Mouse (Mus musculus) embryonic facial prominence, embryonic 14.5 days (tissue): ENCODE data around the gene Knstrn. TPM values are rescaled to one million over a fixed set of nuclear protein-coding genes. Genes with fewer than 3 reads are reported as not detected.

Experiments
- ATAC-seq: fragments of 200-750 bp; cut with Nextera tagmentation; 2 replicates; pipeline ENCODE4 v1.8.0; 2017; ENCODE audit warnings: low read depth, moderate number of reproducible peaks, moderate TSS enrichment
- DNase-seq: peaks from one replicate; pipeline ENCODE4 v3.0.0-alpha.2; 2015; ENCODE audit warnings: low spot score
- H3K27ac ChIP-seq: fragments of 300-500 bp; sonication (generic); replicated peaks from 2 replicates; pipeline ENCODE4 v1.5.1; 2014; ENCODE audit warnings: low read depth, mild to moderate bottlenecking, low read length, moderate library complexity
- H3K27me3 ChIP-seq: fragments of 300-500 bp; sonication (generic); replicated peaks from 2 replicates; pipeline ENCODE4 v1.6.1; 2014; ENCODE audit warnings: low read length; ENCODE audit not compliant: control insufficient read depth, insufficient read depth
- H3K36me3 ChIP-seq: fragments of 300-500 bp; sonication (generic); 2 replicates; pipeline ENCODE4 v1.6.1; 2014; ENCODE audit warnings: low read length, mixed read lengths; ENCODE audit not compliant: control insufficient read depth, insufficient read depth
- H3K4me1 ChIP-seq: fragments of 300-500 bp; sonication (generic); 2 replicates; pipeline ENCODE4 v1.6.1; 2014; ENCODE audit warnings: antibody characterized with exemption, low read length; ENCODE audit not compliant: control insufficient read depth, insufficient read depth
- H3K4me2 ChIP-seq: fragments of 300-500 bp; sonication (generic); 2 replicates; pipeline ENCODE4 v1.6.1; 2014; ENCODE audit warnings: low read depth, mild to moderate bottlenecking, low read length, moderate library complexity, mixed read lengths
- H3K4me3 ChIP-seq: fragments of 300-500 bp; sonication (generic); 2 replicates; pipeline ENCODE4 v1.5.1; 2014; ENCODE audit warnings: low read depth, mild to moderate bottlenecking, low read length
- H3K9ac ChIP-seq: fragments of 300-500 bp; sonication (generic); 2 replicates; pipeline ENCODE4 v1.6.1; 2014; ENCODE audit warnings: low read depth, mild to moderate bottlenecking, low read length, moderate library complexity, mixed read lengths
- H3K9me3 ChIP-seq: fragments of 300-500 bp; sonication (generic); 2 replicates; pipeline ENCODE4 v1.6.1; 2016; ENCODE audit warnings: low read length; ENCODE audit not compliant: control insufficient read depth
- WGBS: fragments of 180-500 bp; shearing (Covaris S2); extraction: QIAGEN DNeasy Blood & Tissue Kit; methylation state at CpG from one replicate; pipeline ENCODE4 v1.1.7; 2014; 5-methylcytosine and 5-hydroxymethylcytosine counted together
- polyA plus RNA-seq: library from polyadenylated mRNA; unstranded; fragments of >200 nt; fragmentation: Nextera tagmentation; extraction: Ambion mirVana; gene quantifications from 2 replicates; pipeline ENCODE4 v1.2.1, GENCODE M21; 2014

The Knstrn gene
- polyA plus RNA-seq, 1 experiment from 2014 or later, result 75.7 TPM

DNA sequence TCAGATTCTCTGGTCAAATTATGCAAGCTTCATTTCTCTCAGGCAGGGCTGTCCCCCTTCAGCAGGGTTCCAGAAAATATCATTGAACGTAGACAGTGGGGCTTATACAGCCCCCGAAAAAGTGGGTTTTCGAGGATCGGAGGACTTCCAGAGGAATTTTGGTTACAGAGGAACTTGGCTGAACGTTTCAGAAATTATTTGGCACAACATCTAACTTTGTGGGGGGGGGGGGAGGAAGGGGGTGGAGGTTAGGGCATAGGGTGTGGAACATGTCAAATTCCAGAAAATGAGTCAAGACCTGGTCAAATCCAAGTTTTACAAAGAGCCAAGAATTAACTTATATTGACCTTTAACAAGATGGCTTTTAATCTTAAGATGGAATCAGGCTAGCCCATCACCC lies 15.3 kb downstream of the Knstrn start:
- H3K27ac ChIP-seq, result no peak overlapping the region
- no peaks in the 10 kb centered on the region for H3K4me1 ChIP-seq
- no peaks in the 10 kb centered on the region for H3K27me3 ChIP-seq
- DNase-seq (no peak), ATAC-seq (no peak)
- peaks cover 7% of the 10 kb centered on the region; the same call in 1 of the 2 replicates for H3K9me3 ChIP-seq
- 93% methylated on average over 5 of the region's 5 CpGs for WGBS
- H3K36me3 ChIP-seq, result peaks cover 78% of the 10 kb centered on the region
- H3K9ac ChIP-seq, result no peak overlapping the region
- H3K4me3 ChIP-seq, result no peak overlapping the region
- no peak overlapping the region for H3K4me2 ChIP-seq

DNA sequence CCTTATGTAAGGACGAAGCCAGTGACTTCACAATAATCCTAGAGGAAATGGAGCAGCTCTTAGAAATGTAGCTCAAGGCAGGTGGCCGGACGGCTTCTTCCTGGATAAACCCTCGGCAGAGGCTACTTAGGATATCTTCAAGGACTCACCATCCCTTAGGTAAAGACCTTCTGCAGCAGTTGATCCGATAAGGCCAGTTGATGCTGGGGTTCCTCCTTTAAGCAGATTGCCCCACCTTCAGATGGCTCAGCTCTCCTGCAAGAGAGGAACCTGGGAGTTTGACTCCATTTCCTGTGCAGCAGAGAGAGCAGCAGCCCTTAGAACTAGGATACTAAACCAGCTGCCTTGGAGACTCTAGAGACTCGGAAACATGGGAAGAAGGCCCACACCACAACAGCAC lies 20.3 kb downstream of the Knstrn start:
- no peak overlapping the region for H3K27ac ChIP-seq

DNA sequence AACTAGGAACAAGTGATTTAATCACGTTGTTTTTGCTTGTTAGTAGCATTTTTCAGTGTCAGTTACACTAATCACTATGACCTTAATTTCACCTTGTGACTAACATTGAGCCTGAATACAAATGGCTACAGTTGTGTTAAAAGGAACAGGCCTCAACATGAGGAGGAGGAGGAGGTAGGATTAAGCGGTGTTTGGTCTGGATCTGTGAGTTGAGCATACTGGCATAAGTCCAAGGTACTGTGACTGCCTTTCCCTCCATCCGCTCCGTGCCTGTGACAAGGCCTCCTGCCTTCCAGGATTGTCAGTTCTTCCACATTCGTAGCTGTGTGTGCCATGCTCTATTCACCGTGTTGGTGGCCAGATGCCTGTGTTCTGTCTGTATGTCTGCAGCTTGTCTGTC lies 21.3 kb downstream of the Knstrn start:
- H3K36me3 ChIP-seq, result peaks cover 43% of the 10 kb centered on the region

More for the DNA sequence above, 20.3 kb downstream of the Knstrn start:
- no peak for DNase-seq
- ATAC-seq, result no peak
- Histone ChIP-seq H3K9me3 (no peaks in the 10 kb centered on the region), H3K4me2 (no peak overlapping the region), H3K4me1 (no peaks in the 10 kb centered on the region), H3K9ac (no peak overlapping the region), H3K4me3 (no peak overlapping the region), H3K36me3 (peaks cover 48% of the 10 kb centered on the region), H3K27me3 (no peaks in the 10 kb centered on the region)
- 85% methylated on average over 6 of the region's 6 CpGs for whole genome bisulfite sequencing

DNA sequence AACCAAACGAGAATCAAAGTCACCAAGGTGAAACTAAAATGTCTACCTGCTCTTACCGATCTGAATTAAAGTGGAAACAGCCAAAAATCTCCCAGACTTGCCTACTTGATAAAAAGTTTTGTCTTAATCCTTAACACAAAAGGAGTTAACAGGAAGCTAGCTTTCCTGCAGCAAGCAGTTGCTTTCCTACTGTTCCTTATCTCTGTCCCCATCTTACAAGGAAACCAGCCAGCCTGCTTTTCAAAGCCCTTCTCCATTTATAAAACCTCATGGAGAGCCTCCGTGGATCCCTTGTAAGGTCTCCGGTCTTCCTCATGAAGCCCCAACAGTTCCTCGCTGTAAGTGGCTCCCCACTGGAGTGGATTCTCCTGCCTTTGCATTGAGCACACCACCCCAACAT lies 24.5 kb downstream of the Knstrn start:
- H3K27me3 ChIP-seq, result no peaks in the 10 kb centered on the region
- H3K4me3 ChIP-seq, result no peak overlapping the region
- peaks cover 16% of the 10 kb centered on the region for H3K36me3 ChIP-seq
- no peaks in the 10 kb centered on the region for H3K9me3 ChIP-seq
- no peak for DNase-seq
- ATAC-seq, result no peak
- no peak overlapping the region for H3K4me2 ChIP-seq
- H3K4me1 ChIP-seq, result no peaks in the 10 kb centered on the region
- no peak overlapping the region for H3K9ac ChIP-seq
- 33% methylated on average over 5 of the region's 5 CpGs for WGBS
- H3K27ac ChIP-seq, result no peak overlapping the region

More for the DNA sequence above, 21.3 kb downstream of the Knstrn start:
- H3K27ac ChIP-seq, result no peak overlapping the region
- H3K9ac ChIP-seq, result no peak overlapping the region
- H3K4me3 ChIP-seq, result no peak overlapping the region
- no peaks in the 10 kb centered on the region for H3K4me1 ChIP-seq
- no peaks in the 10 kb centered on the region for H3K27me3 ChIP-seq
- H3K4me2 ChIP-seq, result no peak overlapping the region
- ATAC-seq, result peak; percentile 53; the same call in 1 of the 2 replicates
- peak; percentile 70 for DNase-seq
- WGBS, result 69% methylated on average over 6 of the region's 6 CpGs
- H3K9me3 ChIP-seq, result no peaks in the 10 kb centered on the region

DNA sequence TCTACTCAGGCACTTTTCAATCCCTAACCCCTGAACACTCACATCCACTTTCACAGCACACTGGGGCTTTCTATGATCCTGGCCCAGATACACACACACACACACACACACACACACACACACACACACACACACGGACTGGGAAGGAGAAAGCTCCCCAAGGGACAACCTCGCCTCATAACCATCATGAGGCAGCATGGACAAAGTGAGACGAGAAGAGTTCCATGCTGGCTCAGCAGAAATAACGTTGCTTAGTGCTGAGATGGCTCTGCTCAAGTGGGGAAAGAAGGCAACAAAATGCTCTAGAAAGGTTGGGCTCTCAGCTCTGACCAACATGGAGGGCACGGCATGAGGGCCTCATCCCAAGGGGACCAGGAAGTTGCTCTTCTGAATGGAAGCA lies 27.4 kb downstream of the Knstrn start:
- Histone ChIP-seq H3K36me3 (no peaks in the 10 kb centered on the region), H3K27me3 (no peaks in the 10 kb centered on the region), H3K4me3 (no peak overlapping the region), H3K27ac (no peak overlapping the region), H3K9me3 (no peaks in the 10 kb centered on the region), H3K9ac (no peak overlapping the region), H3K4me2 (no peak overlapping the region), H3K4me1 (no peaks in the 10 kb centered on the region)
- ATAC-seq (no peak), DNase-seq (no peak)
- WGBS, result 61% methylated on average over 5 of the region's 5 CpGs

DNA sequence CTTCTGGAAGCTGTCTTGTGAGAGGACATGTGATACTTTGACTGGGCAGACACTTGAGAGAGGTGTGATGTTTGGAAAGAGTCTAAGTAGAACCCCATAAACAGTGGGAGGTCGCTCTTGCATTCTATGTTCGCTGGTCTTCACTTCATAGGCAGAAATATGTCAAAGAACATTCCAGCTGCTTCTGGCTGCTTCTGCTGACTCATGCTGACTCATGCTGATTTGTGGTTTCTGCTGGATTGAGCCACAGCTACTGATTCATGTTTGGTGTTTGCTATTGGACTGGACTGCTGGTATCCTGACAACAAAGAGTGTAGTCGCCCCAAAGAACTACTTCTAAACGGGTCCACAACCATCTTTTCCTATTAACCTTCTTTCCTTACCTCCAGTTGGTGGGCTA lies 28.0 kb downstream of the Knstrn start:
- DNase-seq (no peak), ATAC-seq (no peak)
- Histone ChIP-seq H3K27ac (no peak overlapping the region), H3K4me3 (no peak overlapping the region), H3K9me3 (no peaks in the 10 kb centered on the region), H3K9ac (no peak overlapping the region), H3K27me3 (no peaks in the 10 kb centered on the region), H3K4me2 (no peak overlapping the region), H3K4me1 (no peaks in the 10 kb centered on the region), H3K36me3 (no peaks in the 10 kb centered on the region)
- 85% methylated on average over 4 of the region's 4 CpGs for WGBS

DNA sequence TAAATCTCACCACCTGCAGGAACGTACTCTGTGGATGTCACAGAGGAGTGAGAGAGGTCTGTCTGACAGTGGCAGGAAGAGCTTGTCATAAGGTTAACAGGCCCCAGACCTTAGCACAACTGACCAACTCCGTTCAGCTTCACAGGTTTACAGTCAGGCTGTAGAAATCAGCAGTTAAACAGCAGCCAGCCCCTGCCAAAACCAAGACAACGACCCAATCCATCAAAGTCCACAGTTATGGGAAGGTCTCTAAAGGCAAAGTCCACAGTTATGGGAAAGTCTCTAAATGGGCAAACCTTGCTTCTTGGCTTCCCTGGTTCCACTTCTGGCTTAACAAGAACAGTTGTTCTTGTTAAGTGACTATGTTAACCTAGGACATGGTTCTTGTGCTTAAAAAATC lies 30.6 kb downstream of the Knstrn start:
- Histone ChIP-seq H3K4me1 (no peaks in the 10 kb centered on the region), H3K9ac (no peak overlapping the region), H3K9me3 (no peaks in the 10 kb centered on the region), H3K4me3 (no peak overlapping the region), H3K27me3 (no peaks in the 10 kb centered on the region), H3K36me3 (no peaks in the 10 kb centered on the region), H3K4me2 (no peak overlapping the region), H3K27ac (no peak overlapping the region)
- WGBS, result 84% methylated on average over 3 of the region's 3 CpGs
- no peak for DNase-seq
- ATAC-seq, result no peak

DNA sequence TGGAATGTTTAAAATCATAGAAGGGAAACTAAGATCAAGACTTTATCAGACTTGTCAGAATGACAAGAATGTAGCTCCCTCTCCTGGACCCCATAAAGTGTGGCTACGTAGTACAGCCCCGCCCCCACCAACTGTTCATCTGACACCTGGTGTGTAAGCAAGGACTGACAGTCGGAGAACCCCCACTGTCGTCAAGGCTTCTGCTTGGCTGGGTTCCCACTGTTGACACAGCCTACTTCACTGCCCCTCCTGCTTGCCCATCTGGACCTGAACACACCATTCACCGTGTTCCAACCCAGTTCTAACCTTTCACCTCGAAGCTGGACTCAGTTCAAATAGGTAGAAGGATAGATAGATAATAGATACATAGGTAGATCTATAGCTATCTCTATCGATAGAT lies 32.4 kb downstream of the Knstrn start:
- peak; percentile 41; the same call in 1 of the 2 replicates for ATAC-seq
- WGBS, result 58% methylated on average over 7 of the region's 7 CpGs
- H3K4me1 ChIP-seq, result no peaks in the 10 kb centered on the region

DNA sequence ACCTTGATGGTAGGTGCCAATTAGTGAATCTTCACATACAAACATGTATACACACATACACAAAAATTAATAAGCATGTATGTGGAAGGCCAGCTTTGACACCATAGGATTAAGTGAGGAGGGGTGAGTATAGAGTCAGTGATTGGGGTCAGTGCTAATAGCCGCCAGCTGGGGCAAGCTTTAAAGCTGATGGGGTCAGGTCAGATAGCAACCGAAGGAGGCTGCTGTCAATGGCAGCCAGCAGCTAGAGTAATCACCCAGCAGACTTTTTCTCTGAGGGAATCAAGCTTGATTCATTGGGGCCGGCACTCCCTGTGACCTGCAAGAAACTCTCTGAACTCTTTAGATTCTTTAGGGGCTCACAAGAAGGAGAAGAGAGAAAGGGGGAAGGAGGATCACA lies 38.0 kb downstream of the Knstrn start:
- no peak for ATAC-seq
- 18% methylated on average over 3 of the region's 3 CpGs for WGBS
- H3K4me2 ChIP-seq, result no peak overlapping the region
- no peaks in the 10 kb centered on the region for H3K9me3 ChIP-seq
- H3K36me3 ChIP-seq, result no peaks in the 10 kb centered on the region
- DNase-seq, result no peak
- H3K27me3 ChIP-seq, result no peaks in the 10 kb centered on the region
- no peak overlapping the region for H3K9ac ChIP-seq
- H3K27ac ChIP-seq, result no peak overlapping the region
- no peaks in the 10 kb centered on the region for H3K4me1 ChIP-seq
- no peak overlapping the region for H3K4me3 ChIP-seq

More for the DNA sequence above, 32.4 kb downstream of the Knstrn start:
- Histone ChIP-seq H3K9me3 (no peaks in the 10 kb centered on the region), H3K4me2 (no peak overlapping the region), H3K27ac (no peak overlapping the region), H3K9ac (no peak overlapping the region), H3K27me3 (no peaks in the 10 kb centered on the region), H3K36me3 (no peaks in the 10 kb centered on the region), H3K4me3 (no peak overlapping the region)
- peak; percentile 29 for DNase-seq
